Mouse (Mus musculus) heart, postnatal 10 days (tissue): ENCODE results near the gene Ube2j1. TPM values are rescaled to one million over a fixed set of nuclear protein-coding genes. Genes with fewer than 3 reads are reported as not detected.

Source experiments
- DNase-seq, 2 experiments: peaks; one replicate each; pipeline ENCODE4 v3.0.0; 2021
- intact Hi-C: fragments of 180-260 bp; cut with DNase I; formaldehyde crosslinking; loops from one replicate; pipeline ENCODE4 v1.15.1; 2025
- total RNA-seq, 2 experiments: library from RNA; stranded (reverse); gene quantifications; 2 replicates each; pipeline ENCODE4 v1.2.3; 2021

Ube2j1 gene
- total RNA-seq, 2 experiments from 2014 or later, result 48.2 to 57.3 TPM

DNA sequence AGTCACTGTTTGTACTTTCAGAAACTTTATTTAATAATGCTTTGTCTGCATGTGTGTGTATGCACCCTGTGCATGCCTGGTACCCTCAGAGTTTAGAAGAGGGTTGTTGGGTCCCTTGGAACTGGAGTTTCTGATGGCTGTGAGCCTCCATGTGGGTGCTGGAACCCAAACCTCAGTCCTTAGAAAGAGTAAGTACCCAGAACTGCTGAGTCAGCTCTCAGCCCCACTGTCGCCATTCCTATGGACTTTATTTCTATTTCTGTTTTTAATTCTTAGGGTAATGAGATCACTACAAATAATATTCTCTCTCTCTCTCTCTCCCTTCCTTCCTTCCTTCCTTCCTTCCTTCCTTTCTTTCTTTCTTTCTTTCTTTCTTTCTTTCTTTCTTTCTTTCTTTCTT lies 21.1 kb upstream of the Ube2j1 start:
- no peak for DNase-seq
- intact Hi-C loops, result no loop called here

GRCm38 (mm10) chr4:33012484-33012883 lies 18.7 kb upstream of the Ube2j1 start:
- intact Hi-C loops, result no loop called here
- DNase-seq, result no peak

- DNase-seq, result peak; percentile 89 to 95
- intact Hi-C loops, result loop anchor here (1.0 to 5.0 kb wide), 2 partner anchors 68 to 261 kb away; partner anchors contain the start of gene Ankrd6
Observed at GRCm38 (mm10) chr4:33018361-33018999, 12.7 kb upstream of the Ube2j1 start.

GRCm38 (mm10) chr4:33024420-33024819 lies 6.8 kb upstream of the Ube2j1 start:
- DNase-seq, result peak in 1 of 2 experiments; percentile 21
- intact Hi-C loops, result loop anchor here (10.0 kb wide), 1 partner anchor 440 kb away; no protein-coding TSS in a partner anchor

DNA sequence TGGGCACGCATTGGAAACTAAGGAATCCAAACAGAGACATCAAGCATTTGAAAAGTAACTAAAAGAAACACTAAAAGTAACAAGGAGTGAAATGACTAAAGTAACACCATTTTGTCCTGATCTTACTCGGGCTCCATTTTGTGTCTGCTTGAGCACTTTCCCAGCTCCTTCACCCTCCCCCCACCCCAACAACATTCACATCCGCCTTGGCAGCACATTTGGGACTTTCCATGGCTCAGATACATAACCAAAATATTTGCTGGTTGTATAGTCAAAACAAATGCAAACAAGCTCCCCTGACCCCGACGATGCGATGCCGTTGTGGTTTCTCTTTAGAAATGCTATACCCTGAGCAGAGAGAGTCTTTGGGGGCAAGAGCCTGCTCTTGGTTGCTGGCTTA lies 2.1 kb upstream of the Ube2j1 start:
- intact Hi-C loops, result loop anchor here (5.0 to 10.0 kb wide), 2 partner anchors 88 to 444 kb away; no protein-coding TSS in a partner anchor
- DNase-seq, result no peak

- peak; percentile 19 to 27 for DNase-seq
- intact Hi-C loops, result loop anchor here (5.0 to 10.0 kb wide), 4 partner anchors 217 to 416 kb away; partner anchors contain the start of genes Casp8ap2, Mdn1 and Pnrc1
Observed at GRCm38 (mm10) chr4:33030264-33031194, 687 bp upstream of the Ube2j1 start.

DNA sequence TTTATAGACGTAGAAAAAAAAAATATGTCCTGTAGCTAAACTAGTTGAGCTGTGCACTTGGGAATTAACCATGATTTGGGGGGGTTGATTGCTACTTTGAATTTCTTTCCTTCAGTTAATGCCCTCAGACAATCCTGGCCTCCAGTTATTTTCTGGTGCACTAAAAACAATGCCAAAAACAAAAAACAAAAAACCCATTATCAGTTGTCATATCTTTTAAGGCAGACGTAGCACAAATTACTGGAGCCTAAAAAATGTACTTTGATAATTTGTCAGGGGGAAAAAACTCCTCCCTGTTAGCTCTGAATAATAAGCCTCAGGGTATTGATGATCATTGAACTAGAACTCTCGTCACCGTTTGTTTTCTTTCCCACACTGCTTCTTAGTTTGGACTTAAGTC lies 829 bp downstream of the Ube2j1 start:
- no peak for DNase-seq

DNA sequence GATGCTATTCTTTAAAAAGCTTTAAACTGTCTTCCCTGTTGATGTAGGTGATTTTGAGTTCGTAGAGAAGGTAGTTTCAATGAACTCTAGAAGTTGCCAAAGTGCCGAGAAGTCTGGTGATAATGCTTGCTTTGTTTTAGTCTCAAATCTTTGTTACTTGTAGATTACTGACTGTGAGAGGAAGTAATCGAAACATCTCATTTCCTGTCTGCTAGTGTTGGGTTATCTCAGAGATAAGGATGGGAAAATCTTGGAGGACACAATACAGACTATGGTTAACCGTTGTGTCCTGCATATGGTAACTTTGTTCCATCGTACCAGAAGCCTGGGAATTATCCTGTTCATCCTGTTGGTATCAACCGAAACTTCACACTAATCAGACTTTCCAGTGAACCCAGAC lies 2.3 kb downstream of the Ube2j1 start:
- intact Hi-C loops, result loop anchor here (5.0 to 10.0 kb wide), 4 partner anchors 214 to 419 kb away; partner anchors contain the start of genes Casp8ap2, Mdn1 and Pnrc1
- no peak for DNase-seq

More for the DNA sequence above, 829 bp downstream of the Ube2j1 start:
- intact Hi-C loops, result loop anchor here (5.0 to 10.0 kb wide), 4 partner anchors 215 to 417 kb away; partner anchors contain the start of genes Casp8ap2, Mdn1 and Pnrc1

DNA sequence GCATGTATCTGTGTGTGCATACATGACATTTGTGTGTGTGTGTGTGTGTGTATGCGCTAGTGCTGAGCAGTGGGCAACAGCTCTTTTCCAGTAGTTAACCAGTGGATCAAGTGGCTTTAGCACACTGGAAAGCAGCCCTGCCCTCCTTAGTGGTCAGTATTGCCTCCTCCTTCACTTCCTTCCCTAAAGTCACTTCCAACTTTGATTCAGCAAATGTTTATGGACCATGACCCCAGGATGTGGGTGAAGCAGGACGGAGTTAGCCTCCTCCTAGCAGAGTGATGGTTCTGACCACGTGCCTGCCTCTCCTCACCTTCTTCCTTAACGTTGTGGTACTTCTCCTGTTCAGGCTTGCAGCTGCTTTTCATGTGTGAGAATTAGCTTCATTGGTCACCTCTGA lies 8.6 kb downstream of the Ube2j1 start:
- intact Hi-C loops, result loop anchor here (10.0 kb wide), 2 partner anchors 385 to 425 kb away; partner anchors contain the start of genes Casp8ap2 and Mdn1
- DNase-seq, result no peak

- intact Hi-C loops, result no loop called here
Observed at GRCm38 (mm10) chr4:33049601-33050000, 18.4 kb downstream of the Ube2j1 start.

GRCm38 (mm10) chr4:33052055-33052454 lies 20.8 kb downstream of the Ube2j1 start:
- intact Hi-C loops, result no loop called here
- DNase-seq, result no peak

More at GRCm38 (mm10) chr4:33049601-33050000, 18.4 kb downstream of the Ube2j1 start:
- DNase-seq, result no peak

- no peak for DNase-seq
- intact Hi-C loops, result no loop called here
Observed at GRCm38 (mm10) chr4:33052650-33053049, 21.4 kb downstream of the Ube2j1 start.

DNA sequence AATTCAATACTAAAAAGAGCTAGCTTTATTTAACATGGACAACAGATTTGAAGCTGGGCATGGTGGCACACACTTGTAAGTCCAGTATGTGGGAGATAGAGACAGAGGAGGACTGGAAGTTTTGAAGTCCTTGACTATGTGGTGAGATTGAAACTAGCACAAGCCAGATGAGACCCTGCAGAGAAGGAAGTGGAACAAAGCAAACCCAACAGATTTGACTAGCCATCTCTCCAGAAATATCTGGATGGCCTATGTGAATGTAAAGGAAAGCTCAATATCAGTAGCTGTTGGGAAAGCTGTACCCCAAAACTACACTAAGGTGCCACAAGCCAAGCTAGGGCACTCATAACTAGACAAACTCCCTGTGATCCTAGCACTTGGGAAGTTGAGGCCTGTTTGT lies 23.2 kb downstream of the Ube2j1 start:
- DNase-seq, result no peak
- intact Hi-C loops, result no loop called here

GRCm38 (mm10) chr4:33056317-33056716 lies 25.1 kb downstream of the Ube2j1 start:
- intact Hi-C loops, result no loop called here
- DNase-seq, result peak; percentile 33 to 36

DNA sequence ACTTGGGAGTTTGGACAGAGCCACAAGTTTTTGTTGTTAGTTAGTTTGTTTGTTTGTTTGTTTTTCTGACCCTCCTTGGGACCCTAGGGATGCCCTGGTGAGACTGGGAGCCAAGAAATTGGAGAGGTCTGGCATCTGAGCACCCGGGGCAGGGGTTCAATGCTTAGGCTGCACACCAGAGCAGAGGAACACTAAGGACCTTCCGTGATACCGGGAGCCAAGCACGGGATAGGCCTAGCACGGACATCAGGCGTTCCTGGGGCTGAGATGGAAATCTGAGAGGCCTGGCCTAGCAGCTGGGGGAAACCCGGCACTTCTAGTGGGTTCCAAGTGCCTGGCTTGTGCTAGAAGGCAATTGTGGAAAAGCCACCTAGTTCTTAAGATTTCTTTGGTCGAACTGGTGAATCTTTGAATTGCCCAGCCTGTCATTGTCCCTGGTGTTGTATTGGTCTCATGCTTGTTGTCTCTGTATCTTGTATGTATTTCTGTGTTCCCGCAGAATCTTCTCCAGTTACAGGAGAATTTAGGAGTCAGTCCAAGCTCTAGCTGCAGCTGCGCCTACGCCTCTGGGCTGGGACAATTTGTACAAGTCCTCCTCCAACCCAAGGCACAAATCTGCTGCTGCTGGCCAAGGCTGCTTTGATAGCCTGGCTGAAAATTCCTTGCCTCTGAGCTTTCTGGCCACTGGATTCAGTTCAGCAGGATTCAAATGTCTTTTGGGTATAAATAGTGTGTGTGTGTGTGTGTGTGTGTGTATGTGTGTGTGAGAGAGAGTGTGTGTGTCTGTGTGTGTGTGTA lies 26.9 kb downstream of the Ube2j1 start:
- DNase-seq, result peak; percentile 83 to 87
- intact Hi-C loops, result no loop called here

DNA sequence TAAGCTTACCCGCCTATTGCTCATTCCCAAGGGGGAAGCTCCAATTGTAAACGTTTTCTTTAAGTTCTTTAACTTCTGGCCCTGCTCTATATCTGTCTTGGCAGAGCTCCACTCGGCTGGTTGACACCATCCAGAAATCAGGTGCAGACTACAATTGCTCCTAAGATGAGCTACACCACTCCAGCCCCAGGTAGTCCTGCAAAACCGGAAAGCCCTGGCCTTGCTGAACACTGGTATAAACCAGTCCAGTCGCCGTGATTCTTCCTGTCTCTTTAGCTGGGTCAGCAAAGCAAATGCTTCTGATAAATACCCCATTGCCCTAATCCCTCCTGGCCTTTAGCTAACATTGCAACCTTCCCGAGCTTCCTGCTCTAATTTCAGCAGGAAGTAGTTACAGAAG lies 29.9 kb downstream of the Ube2j1 start:
- intact Hi-C loops, result no loop called here
- no peak for DNase-seq

DNA sequence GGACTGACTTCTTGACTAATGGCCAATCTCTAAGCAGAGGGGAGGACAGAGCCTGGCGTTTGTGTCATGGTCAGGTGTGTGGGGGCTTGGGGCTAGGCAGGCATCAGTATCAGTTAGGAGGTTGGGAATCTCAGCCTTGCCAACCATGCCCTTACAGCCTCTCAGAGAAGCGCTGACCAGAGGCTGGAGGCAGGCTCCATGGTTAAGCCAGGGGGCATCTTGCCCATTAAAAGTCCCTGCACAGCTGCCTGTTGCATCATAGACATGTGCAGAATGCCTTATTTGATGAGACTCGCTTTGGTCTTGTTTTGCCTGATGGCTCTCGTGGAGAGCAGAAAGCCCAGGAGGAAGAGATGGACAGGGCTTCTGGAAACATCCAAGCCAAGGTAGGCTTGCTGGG lies 31.8 kb downstream of the Ube2j1 start, which contains the start of gene Gabrr2:
TSS of gene Gabrr2 (plus strand) at position 19 of the 400 bp plus-strand sequence.
- no peak for DNase-seq
- intact Hi-C loops, result no loop called here

GRCm38 (mm10) chr4:33064986-33065385 lies 33.8 kb downstream of the Ube2j1 start:
- no peak for DNase-seq
- intact Hi-C loops, result no loop called here

- intact Hi-C loops, result no loop called here
- DNase-seq, result no peak
Observed at GRCm38 (mm10) chr4:33066223-33066960, 35.2 kb downstream of the Ube2j1 start.

DNA sequence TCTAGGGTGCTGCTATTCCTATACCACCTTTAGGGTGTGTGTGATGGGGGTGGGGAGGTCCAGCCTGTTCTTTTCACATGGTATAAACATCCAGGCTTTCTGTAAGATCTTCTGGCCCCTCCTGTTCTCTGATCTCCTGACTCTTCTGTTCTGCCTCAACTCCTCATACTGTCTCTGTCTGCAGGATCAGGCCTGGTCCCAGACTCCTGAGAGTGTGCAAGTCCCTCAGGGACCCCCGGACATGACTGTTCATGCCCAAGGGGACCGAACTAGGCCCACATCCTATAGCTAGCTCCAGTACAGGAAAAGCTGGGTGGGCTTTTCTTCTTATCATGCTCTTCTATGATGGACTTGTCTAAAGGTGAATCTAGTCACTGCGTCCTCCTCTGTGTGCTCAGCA lies 36.1 kb downstream of the Ube2j1 start:
- DNase-seq, result no peak
- intact Hi-C loops, result no loop called here
